Mouse (Mus musculus) embryonic fibroblast, embryonic 13.5 days (primary cell): Measurements from ENCODE around the gene Gm20481.

Experiments used
- CTCF ChIP-seq: IDR thresholded peaks from 2 replicates; pipeline ENCODE4 v1.5.1; 2011; ENCODE audit warnings: mild to moderate bottlenecking, control low read depth, low read length, moderate library complexity, borderline replicate concordance; ENCODE audit not compliant: insufficient read depth
- POLR2A ChIP-seq: IDR thresholded peaks from 2 replicates; pipeline ENCODE4 v1.6.1; 2011; ENCODE audit warnings: low read depth, mild to moderate bottlenecking, control low read depth, low read length, moderate library complexity

- no peak for TF ChIP-seq CTCF
- no peak; the same call in 1 of the 2 replicates for TF ChIP-seq POLR2A
Measured at GRCm38 (mm10) chr17:34960702-34961493, 8.8 kb upstream of the Gm20481 start.
